Mouse (Mus musculus) stomach, postnatal 0 days (tissue): ENCODE results near the gene Cbx3.

ENCODE experiments used
- CTCF ChIP-seq: IDR thresholded peaks from 2 replicates; pipeline ENCODE4 v1.5.1; 2016; ENCODE audit warnings: antibody characterized with exemption, low read depth, mild to moderate bottlenecking, moderate library complexity
- EP300 ChIP-seq: optimal IDR thresholded peaks from 2 replicates; pipeline ENCODE3; 2016; ENCODE audit warnings: antibody characterized with exemption

DNA sequence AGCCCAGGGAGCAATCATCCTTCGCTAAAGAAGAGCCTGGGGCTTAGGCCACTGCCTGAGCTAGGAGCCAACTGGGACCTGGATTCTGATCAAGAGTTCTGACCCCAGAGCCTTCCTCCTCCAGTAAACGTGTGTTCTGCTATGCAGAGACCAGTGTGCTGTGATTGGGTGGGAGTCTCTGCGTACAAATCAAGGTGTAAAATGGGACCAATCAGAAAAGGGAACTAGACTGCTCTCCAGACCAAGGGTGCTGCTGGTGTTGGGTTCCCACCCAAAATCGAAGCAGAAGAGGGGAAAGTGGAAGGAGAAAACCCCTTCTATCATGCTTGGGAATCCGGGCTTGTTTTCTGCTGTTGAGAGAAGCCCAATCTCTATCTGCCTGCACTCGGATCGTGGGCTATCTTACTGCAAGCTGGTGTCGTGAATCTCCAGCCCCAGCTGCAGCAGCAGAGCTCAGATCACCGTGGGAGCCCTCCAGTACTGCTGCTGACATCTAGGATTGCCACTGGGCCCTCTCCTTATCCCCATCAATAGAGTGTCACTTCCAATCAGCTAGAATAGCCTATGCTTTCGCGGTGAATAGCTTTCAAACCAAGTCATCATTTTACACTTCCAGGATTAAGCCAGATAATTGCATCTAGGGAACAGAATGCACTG, 46.6 kb upstream of the Cbx3 start:
- TF ChIP-seq CTCF = no peak
- no peak for TF ChIP-seq EP300
